Mouse (Mus musculus): ENCODE measurements around the gene Lhpp. TPM values are rescaled to one million over a fixed set of nuclear protein-coding genes. Genes with fewer than 3 reads are reported as not detected.

The Lhpp gene
- total and polyA plus RNA-seq, 2 experiments from 2014 or later, result 42.5 to 53.3 TPM

GRCm38 (mm10) chr7:132596557-132597250 lies 13.7 kb upstream of the Lhpp start:
- Histone ChIP-seq H3K4me2 (ENCODE audit: low read depth, low read length) (peak overlapping the region; percentile 88), H3K9ac (replicated peaks; ENCODE audit: low read length) (peak overlapping the region; percentile 23; the same call in 1 of the 2 replicates), H3K4me3 (ENCODE audit: low read length) (peak overlapping the region; percentile 48), H3K27ac (no peak overlapping the region), H3K9me3 (ENCODE audit: low read length) (no peaks in the 10 kb centered on the region), H3K27me3 (ENCODE audit: insufficient read depth, low read length) (peaks cover 48% of the 10 kb centered on the region), H3K36me3 (ENCODE audit: insufficient read depth, low read length) (no peaks in the 10 kb centered on the region), H3K4me1 (ENCODE audit: insufficient read depth, low read length) (peaks cover 17% of the 10 kb centered on the region; the same call in 1 of the 2 replicates)
- WGBS, result 11% methylated on average over 26 of the region's 26 CpGs
- TF ChIP-seq CTCF (IDR thresholded peaks at IDR 0.05; ENCODE audit: low read depth), result peak; percentile 49
- DNase-seq (ENCODE audit: low spot score), result no peak
- ATAC-seq, result peak; percentile 53; the same call in 1 of the 2 replicates

GRCm38 (mm10) chr7:132597251-132598041 lies 13.0 kb upstream of the Lhpp start:
- ATAC-seq, result peak; percentile 45; the same call in 1 of the 2 replicates
- peak; percentile 42 for DNase-seq (ENCODE audit: low spot score)

GRCm38 (mm10) chr7:132599071-132599975 lies 11.1 kb upstream of the Lhpp start, which contains the start of gene Nkx1-2:
TSS of gene Nkx1-2 (minus strand) at chr7:132599637.
- DNase-seq (ENCODE audit: low spot score), result peak; percentile 29
- no peak for TF ChIP-seq CTCF (IDR thresholded peaks at IDR 0.05; ENCODE audit: low read depth)
- H3K4me3 ChIP-seq (ENCODE audit: low read length), result peak within 1 kb of the TSS; percentile 37
- H3K4me1 ChIP-seq (ENCODE audit: insufficient read depth, low read length), result peaks cover 17% of the 10 kb centered on the region; the same call in 1 of the 2 replicates
- H3K36me3 ChIP-seq (ENCODE audit: insufficient read depth, low read length), result no peaks in the 10 kb centered on the region
- no peaks in the 10 kb centered on the region for H3K9me3 ChIP-seq (ENCODE audit: low read length)
- no peak within 1 kb of the TSS for H3K27ac ChIP-seq
- H3K9ac ChIP-seq (replicated peaks; ENCODE audit: low read length), result 0 out of 2 replicates have a peak within 1 kb of the TSS, but pooled peaks have one; percentile 24
- WGBS, result 1% methylated on average over 46 of the region's 52 CpGs
- peak within 1 kb of the TSS; percentile 67 for H3K4me2 ChIP-seq (ENCODE audit: low read depth, low read length)
- ATAC-seq, result 0 out of 2 replicates have a peak, but pooled peaks have one; percentile 46
- peaks cover 53% of the 10 kb centered on the region for H3K27me3 ChIP-seq (ENCODE audit: insufficient read depth, low read length)

More at GRCm38 (mm10) chr7:132597251-132598041, 13.0 kb upstream of the Lhpp start:
- peak overlapping the region; percentile 88 for H3K4me2 ChIP-seq (ENCODE audit: low read depth, low read length)
- H3K36me3 ChIP-seq (ENCODE audit: insufficient read depth, low read length), result no peaks in the 10 kb centered on the region
- H3K9ac ChIP-seq (replicated peaks; ENCODE audit: low read length), result peak overlapping the region; percentile 23
- H3K4me3 ChIP-seq (ENCODE audit: low read length), result peak overlapping the region; percentile 48
- no peaks in the 10 kb centered on the region for H3K9me3 ChIP-seq (ENCODE audit: low read length)
- TF ChIP-seq CTCF (IDR thresholded peaks at IDR 0.05; ENCODE audit: low read depth), result no peak
- no peak overlapping the region for H3K27ac ChIP-seq
- WGBS, result under 1% methylated on average over 52 of the region's 60 CpGs
- H3K27me3 ChIP-seq (ENCODE audit: insufficient read depth, low read length), result peaks cover 53% of the 10 kb centered on the region
- peaks cover 17% of the 10 kb centered on the region; the same call in 1 of the 2 replicates for H3K4me1 ChIP-seq (ENCODE audit: insufficient read depth, low read length)

- 4% methylated on average over 9 of the region's 9 CpGs for WGBS
- TF ChIP-seq CTCF (IDR thresholded peaks at IDR 0.05; ENCODE audit: low read depth), result no peak
- Histone ChIP-seq H3K4me3 (ENCODE audit: low read length) (peak overlapping the region; percentile 37), H3K27ac (no peak overlapping the region), H3K9ac (replicated peaks; ENCODE audit: low read length) (0 out of 2 replicates have a peak overlapping the region, but pooled peaks have one; percentile 24), H3K9me3 (ENCODE audit: low read length) (no peaks in the 10 kb centered on the region), H3K36me3 (ENCODE audit: insufficient read depth, low read length) (no peaks in the 10 kb centered on the region), H3K27me3 (ENCODE audit: insufficient read depth, low read length) (peaks cover 53% of the 10 kb centered on the region), H3K4me2 (ENCODE audit: low read depth, low read length) (peak overlapping the region; percentile 67), H3K4me1 (ENCODE audit: insufficient read depth, low read length) (peaks cover 17% of the 10 kb centered on the region; the same call in 1 of the 2 replicates)
- ATAC-seq (no peak), DNase-seq (ENCODE audit: low spot score) (no peak)
Observed at GRCm38 (mm10) chr7:132600026-132600425, 10.4 kb upstream of the Lhpp start.

GRCm38 (mm10) chr7:132600926-132601325 lies 9.5 kb upstream of the Lhpp start:
- no peaks in the 10 kb centered on the region for H3K36me3 ChIP-seq (ENCODE audit: insufficient read depth, low read length)
- no peak overlapping the region for H3K4me3 ChIP-seq (ENCODE audit: low read length)
- no peak overlapping the region for H3K4me2 ChIP-seq (ENCODE audit: low read depth, low read length)
- peaks cover 53% of the 10 kb centered on the region for H3K27me3 ChIP-seq (ENCODE audit: insufficient read depth, low read length)
- ATAC-seq (no peak), DNase-seq (ENCODE audit: low spot score) (no peak)
- no peak overlapping the region for H3K9ac ChIP-seq (replicated peaks; ENCODE audit: low read length)
- no peak for TF ChIP-seq CTCF (IDR thresholded peaks at IDR 0.05; ENCODE audit: low read depth)
- 17% methylated on average over 8 of the region's 8 CpGs for WGBS
- peaks cover 17% of the 10 kb centered on the region; the same call in 1 of the 2 replicates for H3K4me1 ChIP-seq (ENCODE audit: insufficient read depth, low read length)
- no peak overlapping the region for H3K27ac ChIP-seq
- H3K9me3 ChIP-seq (ENCODE audit: low read length), result no peaks in the 10 kb centered on the region

GRCm38 (mm10) chr7:132604720-132605119 lies 5.7 kb upstream of the Lhpp start:
- H3K27ac ChIP-seq, result no peak overlapping the region
- TF ChIP-seq CTCF (IDR thresholded peaks at IDR 0.05; ENCODE audit: low read depth), result no peak

More at GRCm38 (mm10) chr7:132604720-132605119, 5.7 kb upstream of the Lhpp start:
- Histone ChIP-seq H3K4me1 (ENCODE audit: insufficient read depth, low read length) (0 out of 2 replicates have a peak, but pooled peaks cover 4% of the 10 kb centered on the region), H3K4me3 (ENCODE audit: low read length) (no peak overlapping the region), H3K9ac (replicated peaks; ENCODE audit: low read length) (no peak overlapping the region), H3K4me2 (ENCODE audit: low read depth, low read length) (no peak overlapping the region), H3K36me3 (ENCODE audit: insufficient read depth, low read length) (no peaks in the 10 kb centered on the region), H3K9me3 (ENCODE audit: low read length) (no peaks in the 10 kb centered on the region), H3K27me3 (ENCODE audit: insufficient read depth, low read length) (peaks cover 18% of the 10 kb centered on the region; the same call in 1 of the 2 replicates)
- ATAC-seq, result no peak
- 73% methylated on average over 4 of the region's 4 CpGs for WGBS
- DNase-seq (ENCODE audit: low spot score), result no peak

Measured in hindbrain, postnatal 0 days (tissue).